Mouse (Mus musculus): ENCODE results near the gene Mettl3. TPM values are rescaled to one million over a fixed set of nuclear protein-coding genes. Genes with fewer than 3 reads are reported as not detected.
A peak's percentile ranks its signal among the peaks of the same experiment; 100 is the strongest.

Mettl3 gene
- 49.3 and 51.2 TPM in 2 replicates for polyA plus RNA-seq (2015; fragmentation: Nextera tagmentation; extraction: Ambion mirVana)

DNA sequence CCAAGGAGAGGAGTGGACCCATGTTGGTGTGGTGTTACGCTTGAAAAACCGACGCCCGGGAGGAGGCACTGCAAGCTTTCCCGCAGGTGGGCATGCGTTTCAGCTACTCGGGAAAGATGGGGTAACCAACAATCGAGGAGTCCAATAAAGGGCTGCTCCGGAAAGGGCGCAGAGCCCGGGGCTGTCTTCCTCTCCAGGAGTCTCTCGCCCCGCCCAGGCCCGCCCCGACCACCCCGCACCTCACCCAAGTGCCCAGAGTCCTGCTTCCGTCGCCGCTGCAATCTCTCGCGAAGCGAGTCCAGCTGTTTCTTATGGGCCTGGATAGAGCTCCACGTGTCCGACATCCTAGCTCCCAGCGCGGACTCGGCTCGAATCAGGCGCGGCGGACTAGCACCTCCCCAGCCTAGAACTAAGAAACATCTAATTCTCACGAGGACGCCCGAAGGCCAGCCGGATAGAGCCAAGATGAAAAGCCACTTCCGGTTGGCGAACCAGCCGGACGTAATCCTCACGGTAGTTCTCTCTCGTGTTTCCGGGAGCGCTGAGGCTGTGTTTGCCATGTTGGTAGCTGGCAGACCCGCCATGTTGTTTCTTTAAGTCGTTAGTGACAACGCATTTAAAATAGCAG lies at the start of gene Mettl3:
Mettl3 (minus strand) TSS at position 485 of the 628 bp plus-strand sequence.
- Histone ChIP-seq H3K36me3 (peaks cover 18% of the 10 kb centered on the region), H3K4me3 (peak within 1 kb of the TSS; percentile 71), H3K4me1 (peaks cover 5% of the 10 kb centered on the region), H3K27ac (peak within 1 kb of the TSS; percentile 93), H3K4me2 (replicated peaks) (peak within 1 kb of the TSS; percentile 81), H3K9ac (peak within 1 kb of the TSS; percentile 77), H3K27me3 (no peaks in the 10 kb centered on the region), H3K9me3 (no peaks in the 10 kb centered on the region)
- under 1% methylated on average over 46 of the region's 46 CpGs for WGBS
- ATAC-seq (ENCODE audit: low FRiP score, low read depth), result peak; percentile 94

DNA sequence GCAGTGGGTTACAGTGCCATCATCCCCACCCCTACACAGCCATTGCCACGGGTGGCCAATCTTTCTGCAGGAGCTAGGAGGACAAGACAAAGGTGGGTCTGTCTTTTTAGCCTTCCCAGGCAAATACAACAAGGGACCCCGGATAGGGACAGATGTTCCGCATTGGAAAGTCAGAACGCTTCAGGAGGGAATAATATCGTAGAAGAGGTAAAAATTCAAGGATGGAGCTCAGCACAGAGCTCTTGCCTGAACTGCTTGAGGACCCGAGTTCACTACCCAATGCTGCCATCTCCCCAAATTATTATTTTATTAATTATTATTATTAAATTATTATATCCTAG lies 34.6 kb upstream of the Mettl3 start:
- Histone ChIP-seq H3K9me3 (0 out of 2 replicates have a peak, but pooled peaks cover 4% of the 10 kb centered on the region), H3K27me3 (0 out of 2 replicates have a peak, but pooled peaks cover 5% of the 10 kb centered on the region), H3K4me2 (replicated peaks) (no peak overlapping the region; the same call in 1 of the 2 replicates), H3K27ac (no peak overlapping the region), H3K4me1 (no peaks in the 10 kb centered on the region), H3K4me3 (no peak overlapping the region), H3K36me3 (no peaks in the 10 kb centered on the region), H3K9ac (no peak overlapping the region)
- 77% methylated on average over 6 of the region's 6 CpGs for WGBS
- ATAC-seq (ENCODE audit: low FRiP score, low read depth), result no peak

DNA sequence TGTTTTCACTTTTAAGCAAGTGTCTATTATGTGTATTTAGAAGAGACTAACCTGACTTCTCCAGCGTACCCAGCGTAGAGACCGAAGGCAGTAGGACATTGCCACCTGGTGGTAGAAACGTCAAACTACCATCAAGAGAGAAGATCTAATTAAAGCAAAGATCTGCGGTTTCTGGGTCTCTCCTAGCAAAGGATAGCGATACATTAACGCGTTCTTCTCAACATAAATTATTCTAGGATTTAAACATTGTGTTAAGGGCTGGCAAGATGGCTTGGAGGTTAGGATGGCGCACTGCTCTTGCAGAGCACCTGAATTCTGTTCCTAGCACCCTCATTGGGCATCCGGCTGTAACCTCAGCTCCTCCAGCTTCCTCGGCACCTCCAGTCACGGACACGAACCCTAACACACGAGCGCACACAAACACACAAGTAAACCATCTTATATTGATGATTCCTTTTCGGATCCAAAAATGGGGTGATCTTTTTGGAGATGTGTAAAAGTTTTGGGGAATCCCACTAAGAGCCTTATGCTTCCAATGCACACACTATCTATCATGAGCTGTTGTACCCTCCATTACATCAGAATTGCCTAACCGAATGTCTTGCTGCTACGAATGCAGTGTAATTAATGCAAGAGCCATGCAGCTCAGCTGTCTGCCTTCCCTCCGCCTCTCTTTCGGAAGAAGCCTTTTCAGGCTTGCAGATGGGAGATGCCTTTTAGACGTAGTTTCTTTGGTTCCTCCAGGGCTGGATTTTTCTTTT lies 34.0 kb upstream of the Mettl3 start:
- WGBS, result 29% methylated on average over 21 of the region's 21 CpGs

DNA sequence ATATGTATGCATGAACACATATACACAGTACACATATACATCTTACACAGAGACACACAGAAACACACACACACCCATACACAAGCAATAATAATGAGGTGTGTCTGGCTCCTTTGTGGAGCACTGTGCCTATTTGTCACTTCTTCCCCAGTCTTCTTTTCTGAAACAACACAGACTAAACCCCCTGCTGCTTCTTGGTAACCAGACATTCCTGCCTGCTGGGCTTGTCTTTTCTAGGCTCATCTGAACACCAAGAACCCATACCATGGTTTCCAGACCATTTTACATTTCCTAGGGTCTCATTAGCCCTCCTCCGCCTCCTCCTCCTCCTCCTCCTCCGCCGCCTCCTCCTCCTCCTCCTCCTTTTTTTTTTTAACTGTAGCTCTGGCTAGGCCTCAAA lies 27.2 kb upstream of the Mettl3 start:
- H3K9ac ChIP-seq, result no peak overlapping the region
- H3K4me3 ChIP-seq, result no peak overlapping the region
- H3K27me3 ChIP-seq, result peaks cover 57% of the 10 kb centered on the region
- H3K4me1 ChIP-seq, result no peaks in the 10 kb centered on the region
- no peaks in the 10 kb centered on the region for H3K9me3 ChIP-seq
- no peak overlapping the region for H3K27ac ChIP-seq
- no peaks in the 10 kb centered on the region for H3K36me3 ChIP-seq
- ATAC-seq (ENCODE audit: low FRiP score, low read depth), result no peak
- no peak overlapping the region for H3K4me2 ChIP-seq (replicated peaks)
- 80% methylated on average over 1 of the region's 3 CpGs for WGBS

More for the DNA sequence above, 34.0 kb upstream of the Mettl3 start:
- Histone ChIP-seq H3K4me1 (no peaks in the 10 kb centered on the region), H3K9ac (no peak overlapping the region), H3K27me3 (0 out of 2 replicates have a peak, but pooled peaks cover 7% of the 10 kb centered on the region), H3K9me3 (no peaks in the 10 kb centered on the region), H3K4me3 (peak overlapping the region; percentile 24), H3K4me2 (replicated peaks) (peak overlapping the region; percentile 54), H3K36me3 (no peaks in the 10 kb centered on the region), H3K27ac (no peak overlapping the region)
- peak; percentile 52; the same call in 1 of the 2 replicates for ATAC-seq (ENCODE audit: low FRiP score, low read depth)

DNA sequence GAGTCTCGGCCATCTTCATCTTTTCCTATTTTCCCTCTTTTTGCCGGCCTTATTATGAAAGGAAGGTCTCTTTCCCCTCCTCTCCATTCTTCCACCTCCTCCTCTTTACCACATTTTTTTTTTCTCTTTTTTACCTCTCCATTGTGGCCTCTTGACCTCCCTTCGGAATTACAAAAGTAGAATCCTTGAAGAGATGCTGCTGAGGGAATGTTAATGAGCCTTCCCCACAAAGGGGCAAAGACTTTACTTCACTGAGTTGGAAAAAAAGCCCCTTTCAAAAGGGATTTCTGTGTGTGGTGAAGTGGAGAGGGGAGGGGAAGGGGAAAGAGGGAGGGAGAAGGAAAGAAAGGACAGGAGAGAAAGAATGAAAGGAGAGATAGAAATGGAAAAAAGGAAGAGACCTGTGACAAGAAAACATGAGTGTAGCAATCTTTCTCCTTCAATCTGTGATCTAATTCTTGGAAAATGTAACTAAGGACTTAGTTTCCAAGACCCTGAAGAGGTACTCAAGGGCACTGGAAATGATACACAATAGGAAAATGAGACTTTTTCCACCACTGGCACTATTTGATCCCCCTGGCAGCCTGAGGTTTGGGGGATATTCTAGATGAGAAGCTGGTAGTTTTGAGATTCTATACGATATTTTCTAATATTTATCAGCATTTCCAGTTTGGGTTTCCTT lies 26.3 kb upstream of the Mettl3 start:
- no peak for ATAC-seq (ENCODE audit: low FRiP score, low read depth)
- no peaks in the 10 kb centered on the region for H3K4me1 ChIP-seq
- no peaks in the 10 kb centered on the region for H3K9me3 ChIP-seq
- H3K4me2 ChIP-seq (replicated peaks), result no peak overlapping the region
- no peak overlapping the region for H3K4me3 ChIP-seq
- WGBS, result 26% methylated on average over 4 of the region's 4 CpGs
- H3K27ac ChIP-seq, result no peak overlapping the region
- no peaks in the 10 kb centered on the region for H3K36me3 ChIP-seq
- H3K27me3 ChIP-seq, result peaks cover 67% of the 10 kb centered on the region
- no peak overlapping the region for H3K9ac ChIP-seq

DNA sequence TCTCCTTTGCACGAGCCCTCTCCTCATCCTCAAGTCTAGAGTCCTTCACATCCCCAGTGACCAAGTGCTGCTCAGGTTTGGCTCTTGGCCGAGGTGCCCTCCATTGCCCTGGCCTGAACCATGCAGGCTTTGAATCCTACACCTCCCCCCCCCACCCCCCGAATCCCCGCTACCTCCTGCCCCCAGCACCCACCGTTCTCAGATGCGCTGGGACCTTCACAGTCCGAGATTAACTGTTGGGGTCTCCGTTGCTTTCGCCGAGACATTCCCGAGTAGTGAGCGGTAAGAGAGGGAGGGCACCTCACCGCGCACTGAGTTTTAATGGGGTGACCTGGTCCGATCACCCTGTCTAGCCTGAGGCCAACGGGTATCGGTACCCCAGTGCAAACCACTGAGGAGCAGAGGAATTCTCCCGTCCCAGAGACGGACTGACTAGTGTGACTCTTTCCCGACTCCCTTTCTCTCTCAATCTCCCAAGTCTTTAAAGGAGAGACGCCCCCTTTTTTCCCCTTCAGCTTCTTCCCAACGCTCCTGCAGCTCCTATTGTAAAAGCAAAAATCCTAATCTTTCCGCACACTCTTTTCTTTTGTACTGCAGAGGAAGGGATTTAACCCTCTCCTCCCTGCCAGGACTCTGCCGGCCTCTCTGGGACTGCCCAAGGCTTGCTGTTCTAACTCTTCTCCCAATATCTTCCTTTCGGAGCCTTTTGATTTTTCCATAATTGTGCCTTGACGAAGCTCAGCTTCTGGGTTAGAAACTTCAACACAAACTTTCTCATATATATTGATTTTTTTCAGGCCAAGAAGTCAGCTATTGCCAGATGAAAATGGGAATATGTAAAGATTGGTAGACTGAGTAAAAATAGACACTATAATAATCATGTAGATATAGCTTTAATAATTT lies 23.2 kb upstream of the Mettl3 start, which contains the start of gene Sall2:
Sall2 (minus strand) TSS at position 853 of the 903 bp plus-strand sequence.
- H3K9ac ChIP-seq, result peak within 1 kb of the TSS; percentile 43
- under 1% methylated on average over 26 of the region's 26 CpGs for WGBS
- H3K27me3 ChIP-seq, result peaks cover 87% of the 10 kb centered on the region
- ATAC-seq (ENCODE audit: low FRiP score, low read depth), result peak; percentile 64
- peak within 1 kb of the TSS; percentile 45 for H3K4me3 ChIP-seq
- H3K9me3 ChIP-seq, result no peaks in the 10 kb centered on the region
- no peak within 1 kb of the TSS for H3K27ac ChIP-seq
- H3K36me3 ChIP-seq, result no peaks in the 10 kb centered on the region
- H3K4me1 ChIP-seq, result no peaks in the 10 kb centered on the region
- peak within 1 kb of the TSS; percentile 73 for H3K4me2 ChIP-seq (replicated peaks)

DNA sequence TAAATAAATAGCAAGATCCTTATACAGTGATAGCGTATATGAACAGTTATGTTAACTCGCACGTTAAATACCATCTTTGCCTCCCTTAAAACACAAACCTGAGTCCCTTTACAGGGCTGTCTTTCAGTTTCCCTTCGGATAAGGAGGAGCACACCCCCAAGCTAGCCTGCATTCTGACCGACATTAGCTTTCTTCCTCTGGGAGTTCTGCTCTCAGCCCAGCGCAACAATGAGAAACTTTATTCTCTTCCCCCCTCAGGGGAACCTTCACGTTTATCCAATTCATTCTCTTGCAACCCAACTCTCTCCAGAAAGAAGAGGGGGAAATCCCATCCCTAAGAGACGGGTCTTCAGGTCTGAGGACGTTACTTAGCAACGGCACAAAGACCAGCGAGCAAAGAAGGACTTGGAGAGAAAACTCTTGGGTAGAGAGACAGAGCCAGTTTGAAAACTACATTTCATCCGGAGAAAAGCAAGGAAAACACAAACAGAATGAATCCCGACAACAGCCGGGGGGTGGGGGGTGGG lies 22.5 kb upstream of the Mettl3 start:
- Histone ChIP-seq H3K27me3 (peaks cover 82% of the 10 kb centered on the region), H3K9ac (peak overlapping the region; percentile 43), H3K9me3 (no peaks in the 10 kb centered on the region), H3K4me1 (no peaks in the 10 kb centered on the region), H3K36me3 (no peaks in the 10 kb centered on the region), H3K4me2 (replicated peaks) (peak overlapping the region; percentile 73), H3K27ac (no peak overlapping the region), H3K4me3 (peak overlapping the region; percentile 45)
- ATAC-seq (ENCODE audit: low FRiP score, low read depth), result no peak
- WGBS, result 2% methylated on average over 14 of the region's 14 CpGs

DNA sequence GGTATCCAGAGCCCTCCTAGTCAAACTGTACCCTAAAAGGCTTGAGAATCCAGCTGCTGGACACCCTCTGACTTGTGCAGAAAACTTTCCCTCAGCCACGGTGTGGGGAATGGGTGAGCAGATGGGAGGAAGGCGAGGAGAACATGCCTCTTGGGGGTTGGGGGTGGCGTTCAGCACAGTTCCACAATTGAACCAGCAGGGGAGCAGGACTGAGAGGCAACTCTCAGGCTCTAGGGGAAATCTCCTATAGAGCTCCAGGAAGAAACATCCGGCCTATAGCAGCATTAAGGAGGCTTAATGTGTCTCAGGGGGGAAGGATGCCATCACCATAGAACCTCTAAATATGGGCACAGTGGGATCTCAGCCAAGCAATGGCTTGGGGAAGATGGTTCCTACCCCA lies 21.0 kb upstream of the Mettl3 start:
- Histone ChIP-seq H3K27me3 (peaks cover 67% of the 10 kb centered on the region), H3K4me2 (replicated peaks) (no peak overlapping the region), H3K4me1 (no peaks in the 10 kb centered on the region), H3K27ac (no peak overlapping the region), H3K9ac (no peak overlapping the region), H3K4me3 (no peak overlapping the region), H3K9me3 (no peaks in the 10 kb centered on the region), H3K36me3 (no peaks in the 10 kb centered on the region)
- no peak for ATAC-seq (ENCODE audit: low FRiP score, low read depth)
- WGBS, result 10% methylated on average over 4 of the region's 4 CpGs

DNA sequence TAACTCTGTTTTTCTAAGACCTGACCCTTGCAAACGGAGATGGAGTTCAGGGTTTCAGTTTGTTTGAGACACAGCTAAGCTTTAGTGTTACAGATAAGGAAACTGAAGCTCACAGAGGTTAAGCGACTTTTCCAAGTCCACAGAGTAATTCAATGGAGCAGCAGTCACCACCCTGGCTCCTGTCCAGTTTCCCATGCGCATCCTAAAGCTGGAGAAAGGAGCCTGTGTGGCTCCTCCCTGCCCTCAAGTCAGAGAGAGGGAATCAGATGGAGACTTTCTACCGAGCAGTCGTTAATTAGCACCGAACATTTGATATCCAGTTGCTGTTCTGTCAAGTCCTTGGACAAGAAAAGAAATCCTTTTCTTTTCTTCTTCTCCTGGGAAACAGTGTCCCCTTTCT lies 14.4 kb upstream of the Mettl3 start:
- Histone ChIP-seq H3K9me3 (0 out of 2 replicates have a peak, but pooled peaks cover 2% of the 10 kb centered on the region), H3K4me2 (replicated peaks) (no peak overlapping the region), H3K4me1 (peaks cover 19% of the 10 kb centered on the region), H3K9ac (no peak overlapping the region), H3K36me3 (peaks cover 7% of the 10 kb centered on the region), H3K27ac (no peak overlapping the region), H3K27me3 (peaks cover 9% of the 10 kb centered on the region; the same call in 1 of the 2 replicates), H3K4me3 (no peak overlapping the region)
- no peak for ATAC-seq (ENCODE audit: low FRiP score, low read depth)
- WGBS, result 62% methylated on average over 6 of the region's 6 CpGs

DNA sequence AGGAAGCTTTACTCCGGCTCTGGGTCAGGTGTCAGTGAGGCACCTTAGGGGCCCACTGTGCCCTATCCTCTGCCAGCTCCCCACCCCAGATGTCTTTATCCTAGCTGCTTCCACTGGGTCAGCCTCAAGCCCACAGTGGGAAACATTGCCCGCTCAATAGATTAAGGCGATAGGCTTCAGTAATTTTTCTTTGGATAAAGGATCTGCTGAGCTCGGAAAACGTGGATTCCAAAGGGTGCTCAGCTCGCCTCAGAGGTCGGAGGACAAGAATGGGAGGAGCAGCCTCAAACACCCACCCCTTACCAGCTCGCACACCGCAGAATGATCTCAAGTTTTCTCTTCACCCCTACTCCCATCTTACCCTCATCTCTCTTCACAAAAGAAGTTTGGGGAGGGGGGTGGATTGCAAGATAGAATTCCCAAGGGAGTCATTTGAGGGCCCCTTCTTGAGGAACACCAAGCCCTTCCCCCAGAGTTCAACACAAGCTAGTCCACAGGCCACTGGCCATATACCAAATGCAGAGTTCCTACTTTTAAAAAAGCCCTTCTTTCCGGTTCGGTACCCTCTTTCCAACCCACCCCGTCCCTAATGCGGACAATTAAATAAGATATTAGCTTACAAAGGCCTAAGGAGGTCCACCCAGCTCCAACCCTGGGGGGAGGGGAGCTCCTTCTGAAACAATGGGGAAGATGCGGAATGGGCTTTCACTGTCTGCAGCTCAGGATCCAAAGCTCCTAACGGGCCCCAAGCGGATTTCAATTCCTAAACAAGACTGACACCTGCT lies 11.7 kb upstream of the Mettl3 start:
- WGBS, result 10% methylated on average over 16 of the region's 16 CpGs

More for the DNA sequence above, 11.7 kb upstream of the Mettl3 start:
- peak; percentile 64 for ATAC-seq (ENCODE audit: low FRiP score, low read depth)
- peak overlapping the region; percentile 91 for H3K27ac ChIP-seq
- H3K4me3 ChIP-seq, result peak overlapping the region; percentile 79
- peaks cover 34% of the 10 kb centered on the region for H3K36me3 ChIP-seq
- peaks cover 17% of the 10 kb centered on the region; the same call in 1 of the 2 replicates for H3K9me3 ChIP-seq
- H3K4me1 ChIP-seq, result peaks cover 35% of the 10 kb centered on the region
- peak overlapping the region; percentile 91 for H3K4me2 ChIP-seq (replicated peaks)
- H3K9ac ChIP-seq, result peak overlapping the region; percentile 89
- no peaks in the 10 kb centered on the region for H3K27me3 ChIP-seq
